Mouse (Mus musculus) CD4-positive, CD25-positive, alpha-beta regulatory T cell, adult 2 months (primary cell): ENCODE measurements around the gene Sec63.

Experiments
- DNase-seq: peaks from one replicate; pipeline ENCODE4 v3.0.0-alpha.2; 2012; ENCODE audit warnings: low read depth, low spot score

Gene Sec63

DNA sequence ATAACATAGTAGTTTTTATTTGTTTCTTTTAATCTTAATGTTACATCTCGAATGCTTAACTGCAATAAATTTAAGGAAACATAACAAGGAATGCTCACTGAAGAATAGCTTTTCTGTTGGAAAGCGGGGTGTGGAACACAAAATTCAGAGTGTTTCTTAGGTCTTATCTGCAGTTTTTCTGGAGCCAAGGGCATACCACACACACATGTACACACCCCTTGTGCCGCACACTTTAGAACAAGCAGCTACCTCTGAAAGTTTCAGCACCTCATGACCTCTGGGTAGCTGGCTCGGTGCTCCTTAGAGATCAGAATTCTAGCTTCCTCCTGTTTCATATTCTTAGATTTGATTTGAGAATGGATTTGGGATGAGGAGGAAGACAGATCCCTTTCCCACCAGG, 101.5 kb downstream of the Sec63 start:
- peak; percentile 54 for DNase-seq

- DNase-seq, result peak; percentile 75
Observed at GRCm38 (mm10) chr10:42863621-42864391, 102.5 kb downstream of the Sec63 start.

GRCm38 (mm10) chr10:42864696-42865095, 103.4 kb downstream of the Sec63 start:
- DNase-seq, result no peak

DNA sequence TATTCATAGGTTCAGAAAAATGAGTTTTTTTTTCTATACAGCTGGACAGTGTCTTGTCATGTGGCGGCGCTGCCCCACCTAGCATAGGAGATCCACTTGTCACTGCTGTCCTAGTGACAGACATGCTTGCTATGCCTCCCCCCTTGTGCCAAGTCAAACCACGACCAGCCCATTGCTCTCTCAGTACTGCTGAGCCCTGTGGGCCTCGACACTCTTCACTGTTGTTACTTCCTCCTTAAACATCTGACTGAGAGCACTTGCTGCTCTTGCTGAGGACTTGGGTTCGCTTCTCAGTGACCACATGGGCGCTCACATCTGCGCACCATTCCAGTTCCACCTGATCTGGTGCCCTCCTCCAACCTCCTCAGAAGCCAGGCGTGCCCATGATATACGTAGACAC, 107.1 kb downstream of the Sec63 start:
- DNase-seq, result peak; percentile 32

DNA sequence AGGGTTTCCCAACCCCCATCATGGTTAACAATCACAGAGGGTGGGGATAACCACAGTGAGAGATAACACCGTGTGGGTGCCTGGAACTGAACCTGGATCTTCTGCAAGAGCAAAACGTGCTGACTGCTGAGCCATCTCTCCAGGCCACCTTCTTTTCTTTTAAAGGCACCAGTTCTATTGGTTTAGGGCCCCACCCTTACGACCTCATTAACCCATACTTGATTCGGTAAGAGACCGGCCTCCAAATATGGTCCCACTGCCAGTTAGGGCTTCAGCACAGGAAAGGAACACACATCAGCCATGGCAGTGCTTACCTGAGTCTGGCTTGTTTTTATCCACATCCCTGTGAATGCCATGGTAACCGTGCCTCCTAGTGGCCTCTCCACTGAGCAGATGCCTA, 108.2 kb downstream of the Sec63 start:
- peak; percentile 42 for DNase-seq

DNA sequence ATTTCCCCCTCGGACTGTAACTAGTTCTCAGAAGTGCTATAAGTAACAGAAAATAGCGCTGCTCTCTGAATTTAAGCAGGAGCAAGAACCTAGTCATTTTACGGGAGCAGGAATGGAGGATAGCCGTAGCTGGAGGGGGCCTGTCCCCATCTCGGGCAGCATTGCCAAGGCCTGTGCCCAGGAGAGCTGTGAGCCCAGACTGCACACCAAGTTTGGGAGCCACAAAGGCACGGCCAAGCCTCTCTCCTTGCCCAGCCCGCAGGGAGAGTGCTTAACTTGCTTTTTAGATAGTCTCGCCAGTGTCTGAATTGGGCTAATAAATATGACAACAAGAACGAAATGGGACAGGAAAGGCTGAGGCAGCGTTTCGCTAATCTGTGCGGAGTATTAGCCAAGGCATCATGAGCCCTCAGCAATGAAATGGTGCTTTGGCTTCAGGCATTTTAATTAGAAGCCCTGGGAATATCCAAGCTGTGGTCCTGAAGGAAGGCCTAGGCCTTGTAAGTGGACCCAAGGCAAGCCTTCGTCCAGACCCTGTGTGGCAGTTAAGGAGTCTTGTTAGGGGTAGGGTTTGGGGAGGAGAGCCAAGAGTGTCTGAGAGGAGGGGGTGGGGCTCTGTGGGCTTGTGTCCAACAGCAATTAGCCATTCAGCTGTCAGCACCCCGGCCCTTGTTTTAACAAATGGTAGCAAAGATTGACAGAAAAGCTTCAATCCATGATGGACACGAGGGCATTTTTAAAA, 111.1 kb downstream of the Sec63 start:
- no peak for DNase-seq

DNA sequence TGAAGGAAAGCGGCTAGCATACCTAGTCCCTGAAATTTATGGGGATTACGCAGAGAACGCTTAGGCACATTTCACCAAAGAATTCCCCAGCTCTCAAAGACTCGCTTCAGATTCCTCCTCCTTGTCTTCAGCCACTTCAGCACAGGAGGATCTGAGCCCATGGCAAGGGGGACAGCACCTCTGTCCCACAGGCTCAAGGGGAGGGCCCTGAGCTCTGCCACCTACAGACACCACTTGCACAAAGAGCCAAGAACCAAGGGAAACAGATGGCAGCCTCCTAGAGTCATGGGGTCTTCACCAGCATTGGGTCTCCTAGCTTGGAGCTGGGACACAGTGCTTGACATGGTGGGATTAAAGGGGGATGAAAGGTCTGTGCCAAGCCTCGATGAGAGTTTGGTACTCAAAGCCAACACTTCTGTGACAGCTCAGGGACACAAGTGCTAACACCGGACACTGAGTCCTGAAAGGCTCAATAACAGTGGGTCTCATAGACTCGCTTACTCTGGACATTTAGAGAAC, 111.8 kb downstream of the Sec63 start:
- DNase-seq, result no peak

GRCm38 (mm10) chr10:42876172-42876571, 114.9 kb downstream of the Sec63 start:
- DNase-seq, result no peak

DNA sequence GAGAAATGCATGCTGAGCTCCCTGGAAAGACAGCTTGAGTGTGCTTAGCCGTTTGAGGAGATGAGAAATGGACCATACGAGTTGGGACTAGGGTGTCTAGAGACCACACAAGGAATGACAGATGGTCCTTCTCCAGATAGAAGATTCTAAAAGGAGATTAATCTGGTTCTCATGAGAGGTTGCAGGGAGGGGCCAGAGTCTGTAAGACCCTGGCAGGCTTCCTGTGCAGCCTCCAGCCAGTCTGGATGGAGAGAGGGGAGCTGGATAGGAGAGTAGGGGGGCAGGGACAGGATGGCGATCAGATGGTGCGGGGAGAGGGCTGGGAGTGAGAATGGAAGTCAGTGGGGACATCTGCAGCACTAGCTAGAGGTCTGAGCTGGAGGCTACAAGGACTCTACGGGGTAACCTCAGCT, 118.0 kb downstream of the Sec63 start:
- no peak for DNase-seq

DNA sequence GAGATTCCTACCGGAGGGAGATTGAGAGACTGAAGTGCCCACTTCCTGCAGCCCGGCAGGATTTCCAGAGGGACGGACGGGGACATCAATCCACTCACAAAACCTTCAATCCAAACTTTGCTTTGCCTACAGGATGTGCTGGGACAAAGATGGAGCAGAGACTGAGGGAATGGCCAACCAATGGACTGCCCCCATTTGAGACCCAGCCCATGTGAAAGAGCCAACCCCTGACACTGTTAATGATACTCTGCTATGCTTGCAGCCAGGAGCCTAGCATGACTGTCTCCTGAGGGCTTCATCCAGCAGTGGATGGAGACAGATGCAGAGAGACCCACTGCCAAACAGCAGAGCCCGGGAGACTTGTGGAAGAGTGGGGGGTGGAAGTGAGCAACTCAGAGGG, 118.4 kb downstream of the Sec63 start:
- no peak for DNase-seq
